8 mouse cellular contexts compared by ENCODE assay signal in genomic region chr3:146406007-146406341, GRCm38 (mm10). TPM values are rescaled to one million over a fixed set of nuclear protein-coding genes. Genes with fewer than 3 reads are reported as not detected.
A peak's percentile ranks its signal among the peaks of the same experiment; 100 is the strongest.
DNase-seq lines count a peak whose midpoint lies in the region; ATAC-seq and TF ChIP-seq lines count a peak whose summit lies in the region.

No protein-coding gene starts in this region.

- peak overlapping the region; percentile 85; the same call in 1 of the 2 replicates for H3K9ac ChIP-seq in ES-E14 (ENCODE audit: insufficient read depth, low read depth, low read length, poor library complexity, severe bottlenecking)
- peak overlapping the region; percentile 82 for H3K9ac ChIP-seq in lung, embryonic 14.5 days

- 0 out of 2 replicates have a peak, but pooled peaks cover 5% of the 10 kb centered on the region for H3K27me3 ChIP-seq in embryonic facial prominence, embryonic 10.5 days (replicated peaks; ENCODE audit: low read depth, poor library complexity, severe bottlenecking)
- no peaks in the 10 kb centered on the region for H3K27me3 ChIP-seq in lung, embryonic 14.5 days (ENCODE audit: insufficient read depth, low read length)

- in situ Hi-C loops in ES-E14 (cut with MboI; ENCODE audit: low sequenced_read_pairs in 2 of 2, unreplicated experiment in 2 of 2): no loop called here

- peak overlapping the region; percentile 87 for H3K4me2 ChIP-seq in lung, embryonic 14.5 days

- no peak for DNase-seq in ES-E14 (ENCODE audit: low read depth, low spot score)
- peak; percentile 61 for DNase-seq in embryonic facial prominence, embryonic 10.5 days (ENCODE audit: low spot score)
- DNase-seq in kidney, adult 11 months: peak; percentile 66
- DNase-seq in lung, embryonic 14.5 days: peak; percentile 84
- DNase-seq in yolk sac, embryonic 10.5 days (ENCODE audit: low spot score): peak; percentile 20
- no peak for DNase-seq in adrenal gland, adult 8-10 months
- DNase-seq in adrenal gland, postnatal 14 days: no peak
- DNase-seq in natural killer cell, adult 2 months (ENCODE audit: low spot score in 2 of 2): no peak

- TF ChIP-seq CTCF in lung, embryonic 14.5 days (IDR thresholded peaks at IDR 0.05; ENCODE audit: low read depth): no peak

- H3K9me3 ChIP-seq in ES-E14 (ENCODE audit: control insufficient read depth, insufficient read depth, low read depth, low read length): no peaks in the 10 kb centered on the region
- H3K9me3 ChIP-seq in embryonic facial prominence, embryonic 10.5 days: no peaks in the 10 kb centered on the region
- no peaks in the 10 kb centered on the region; the same call in 1 of the 2 replicates for H3K9me3 ChIP-seq in lung, embryonic 14.5 days (ENCODE audit: low read depth, low read length)

- H3K4me3 ChIP-seq in ES-E14 (ENCODE audit: insufficient read depth in 1 of 2, low read depth in 1 of 2, low read length in 2 of 2, poor library complexity in 1 of 2, severe bottlenecking in 1 of 2): 0 out of 4 replicates have a peak overlapping the region, but pooled peaks of 1 of the 2 experiments have one; percentile 4
- H3K4me3 ChIP-seq in embryonic facial prominence, embryonic 10.5 days: peak overlapping the region; percentile 97
- peak overlapping the region; percentile 90 for H3K4me3 ChIP-seq in lung, embryonic 14.5 days (ENCODE audit: low read depth, low read length)

- WGBS in embryonic facial prominence, embryonic 10.5 days: 48% methylated on average over 5 of the region's 5 CpGs
- WGBS in lung, embryonic 14.5 days: 43% methylated on average over 5 of the region's 5 CpGs

- peaks cover 0 to 13% of the 10 kb centered on the region in 2 experiments; a peak in 1 of 4 replicates for H3K4me1 ChIP-seq in ES-E14 (ENCODE audit: control insufficient read depth in 2 of 2, insufficient read depth in 2 of 2, low read length in 2 of 2, poor library complexity in 1 of 2)
- peaks cover 31% of the 10 kb centered on the region for H3K4me1 ChIP-seq in embryonic facial prominence, embryonic 10.5 days
- H3K4me1 ChIP-seq in lung, embryonic 14.5 days (ENCODE audit: insufficient read depth): no peaks in the 10 kb centered on the region; the same call in 1 of the 2 replicates

- H3K27ac ChIP-seq in ES-E14 (ENCODE audit: insufficient read depth, low read depth, low read length, poor library complexity, severe bottlenecking): no peak overlapping the region
- H3K27ac ChIP-seq in embryonic facial prominence, embryonic 10.5 days (replicated peaks): no peak overlapping the region; the same call in 1 of the 2 replicates
- H3K27ac ChIP-seq in lung, embryonic 14.5 days (ENCODE audit: low read depth): peak overlapping the region; percentile 84

- no peaks in the 10 kb centered on the region for H3K36me3 ChIP-seq in ES-E14 (ENCODE audit: control insufficient read depth, insufficient read depth, low read length, poor library complexity, severe bottlenecking)
- peaks cover 9% of the 10 kb centered on the region; the same call in 1 of the 2 replicates for H3K36me3 ChIP-seq in embryonic facial prominence, embryonic 10.5 days (replicated peaks)
- H3K36me3 ChIP-seq in lung, embryonic 14.5 days (ENCODE audit: insufficient read depth): no peaks in the 10 kb centered on the region

- peak; percentile 57 for ATAC-seq in lung, embryonic 14.5 days (ENCODE audit: insufficient read depth)

TF ChIP-seq in ES-E14, 5 proteins besides CTCF, POLR2A, EP300 and RAD21:
- no peak for TF ChIP-seq ZNF384 (IDR thresholded peaks at IDR 0.05; ENCODE audit: low read depth, low read length)
- TF ChIP-seq ZC3H11A (IDR thresholded peaks at IDR 0.05; ENCODE audit: borderline replicate concordance, low read depth, low read length): no peak
- TF ChIP-seq CHD2 (IDR thresholded peaks at IDR 0.05; ENCODE audit: low read depth, low read length): no peak
- TF ChIP-seq MAFK (IDR thresholded peaks at IDR 0.05; ENCODE audit: insufficient read depth, low read depth, low read length): no peak
- no peak for TF ChIP-seq HCFC1 (IDR thresholded peaks at IDR 0.05; ENCODE audit: borderline replicate concordance, insufficient read depth, low read length)

RNA-seq across cellular contexts. Expression of gene Ssx2ip, which starts 1.5 kb away (rescaled TPM):
- total RNA-seq in ES-E14 (2012; rRNA removed): 18.4 and 29.2 TPM in 2 replicates
- polyA plus RNA-seq in embryonic facial prominence, embryonic 10.5 days (2016; fragmentation: Nextera tagmentation; extraction: Ambion mirVana): 28.0 and 30.5 TPM in 2 replicates
- 29.3 and 30.5 TPM in 2 replicates for polyA plus RNA-seq in lung, embryonic 14.5 days (2014; fragmentation: Nextera tagmentation; extraction: Ambion mirVana)
- total RNA-seq in adrenal gland, adult 8-10 months (2022): 10 to 100 TPM in 2 of 4 experiments, 1 to 10 TPM in 2; 7.7 to 12.9 (median 10.8) TPM
- 10.4 and 10.5 TPM in 2 replicates for total RNA-seq in adrenal gland, postnatal 14 days (2021)

RNA-seq across cellular contexts. Expression of gene Ctbs, which starts 43.6 kb away (rescaled TPM):
- 10.4 and 15.6 TPM in 2 replicates for total RNA-seq in ES-E14 (2012; rRNA removed)
- 4.4 and 5.2 TPM in 2 replicates for polyA plus RNA-seq in embryonic facial prominence, embryonic 10.5 days (2016; fragmentation: Nextera tagmentation; extraction: Ambion mirVana)
- 8.9 and 10.4 TPM in 2 replicates for polyA plus RNA-seq in lung, embryonic 14.5 days (2014; fragmentation: Nextera tagmentation; extraction: Ambion mirVana)
- 10 to 100 TPM in 3 of 4 experiments, 1 to 10 TPM in 1; 10.0 to 15.2 (median 12.8) TPM for total RNA-seq in adrenal gland, adult 8-10 months (2022)
- total RNA-seq in adrenal gland, postnatal 14 days (2021): 9.6 and 9.8 TPM in 2 replicates

Comparison
In these comparisons a context has a peak if more than half of its experiments do, and no peak if none do; other contexts are left out.
1. DNase-seq: peak in embryonic facial prominence, embryonic 10.5 days (single experiment), kidney, adult 11 months (single experiment), lung, embryonic 14.5 days (single experiment) and yolk sac, embryonic 10.5 days (single experiment); none in ES-E14 (single experiment), adrenal gland, adult 8-10 months (single experiment), adrenal gland, postnatal 14 days (single experiment) and natural killer cell, adult 2 months (0 of 2).